In the genomic region with DNA sequence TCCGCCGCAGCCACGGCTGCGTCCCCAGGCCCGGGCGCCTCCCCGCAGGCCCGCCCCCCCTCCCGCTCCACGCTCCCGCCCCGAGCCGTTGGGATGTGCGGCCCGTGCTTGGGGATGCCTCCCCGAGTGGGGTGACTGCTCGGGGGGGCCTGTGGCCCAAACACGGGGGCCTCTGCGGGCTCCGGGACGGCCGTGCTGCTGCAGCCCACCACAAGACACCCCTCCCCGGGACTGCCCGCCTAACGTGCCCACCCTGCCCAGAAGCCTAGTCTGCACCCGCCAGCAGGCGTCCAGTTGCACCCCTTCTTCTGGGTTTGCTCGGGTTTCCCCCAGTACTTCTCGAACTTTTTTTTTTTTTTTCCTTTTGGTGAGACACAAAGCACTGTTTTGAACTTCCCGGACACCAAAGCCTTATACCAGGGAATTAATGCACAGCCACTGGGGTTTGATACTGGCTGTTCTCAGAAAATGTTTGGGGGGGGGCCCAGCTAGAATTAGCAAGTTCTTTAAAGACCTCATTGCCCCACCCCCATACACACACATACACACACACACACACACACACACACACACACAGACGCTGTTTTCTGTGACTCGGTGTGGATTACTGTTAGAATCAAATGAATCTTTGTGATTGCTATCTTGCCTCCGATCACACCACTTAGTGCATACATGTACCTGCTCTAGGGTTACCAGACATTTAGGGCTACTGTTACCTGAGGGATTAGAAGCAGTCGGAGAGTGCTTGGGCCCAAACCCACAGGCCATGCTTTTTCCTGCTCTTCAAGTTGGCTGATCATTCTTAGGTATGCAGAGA, we compare ENCODE assay signal across 8 mouse cellular contexts. TPM values are rescaled to one million over a fixed set of nuclear protein-coding genes. Genes with fewer than 3 reads are reported as not detected.
A peak's percentile ranks its signal among the peaks of the same experiment; 100 is the strongest.
DNase-seq lines count a peak whose midpoint lies in the region; ATAC-seq lines count a peak whose summit lies in the region.

No protein-coding gene starts in this region.

- peaks cover 13% of the 10 kb centered on the region for H3K36me3 ChIP-seq in lung, embryonic 15.5 days
- H3K36me3 ChIP-seq in limb, embryonic 12.5 days: peaks cover 16% of the 10 kb centered on the region
- peaks cover 3% of the 10 kb centered on the region; the same call in 1 of the 2 replicates for H3K36me3 ChIP-seq in neural tube, embryonic 15.5 days

- no peaks in the 10 kb centered on the region for H3K27me3 ChIP-seq in lung, embryonic 15.5 days
- no peaks in the 10 kb centered on the region for H3K27me3 ChIP-seq in limb, embryonic 12.5 days
- H3K27me3 ChIP-seq in neural tube, embryonic 15.5 days (replicated peaks): no peaks in the 10 kb centered on the region

- peak overlapping the region; percentile 89 for H3K9ac ChIP-seq in lung, embryonic 15.5 days
- peak overlapping the region; percentile 100 for H3K9ac ChIP-seq in limb, embryonic 12.5 days (replicated peaks)
- H3K9ac ChIP-seq in neural tube, embryonic 15.5 days (replicated peaks): peak overlapping the region; percentile 43

- H3K27ac ChIP-seq in lung, embryonic 15.5 days: peak overlapping the region; percentile 97
- peak overlapping the region; percentile 100 for H3K27ac ChIP-seq in limb, embryonic 12.5 days
- peak overlapping the region; percentile 98; the same call in 1 of the 2 replicates for H3K27ac ChIP-seq in neural tube, embryonic 15.5 days (replicated peaks)

- ATAC-seq in lung, embryonic 15.5 days (ENCODE audit: borderline replicate concordance, extremely low read depth, low FRiP score, low TSS enrichment): peak; percentile 60; the same call in 1 of the 2 replicates
- ATAC-seq in erythroblast, adult 5-6 weeks (replicated peaks; ENCODE audit: low FRiP score, poor library complexity, severe bottlenecking): peak; percentile 11; the same call in 1 of the 2 replicates
- peak; percentile 54 for ATAC-seq in limb, embryonic 12.5 days (ENCODE audit: insufficient number of reproducible peaks, insufficient read depth, low FRiP score, low TSS enrichment, low read depth)
- peak; percentile 15 for ATAC-seq in neural tube, embryonic 15.5 days (ENCODE audit: low FRiP score)

- peak overlapping the region; percentile 94 for H3K4me2 ChIP-seq in lung, embryonic 15.5 days
- peak overlapping the region; percentile 92 for H3K4me2 ChIP-seq in limb, embryonic 12.5 days
- peak overlapping the region; percentile 99 for H3K4me2 ChIP-seq in neural tube, embryonic 15.5 days

- 3% methylated on average over 26 of the region's 34 CpGs for WGBS in lung, embryonic 15.5 days
- 2% methylated on average over 27 of the region's 34 CpGs for WGBS in limb, embryonic 12.5 days
- WGBS in neural tube, embryonic 15.5 days: 3% methylated on average over 32 of the region's 34 CpGs

- DNase-seq in adrenal gland, postnatal 10 days: peak; percentile 36
- no peak for DNase-seq in adrenal gland, adult 18-20 months (ENCODE audit: low spot score in 2 of 2)
- DNase-seq in lung, postnatal 25 days (ENCODE audit: low spot score): no peak
- no peak for DNase-seq in ovary, postnatal 36 days (ENCODE audit: low spot score)

- H3K4me1 ChIP-seq in lung, embryonic 15.5 days: peaks cover 22% of the 10 kb centered on the region
- H3K4me1 ChIP-seq in limb, embryonic 12.5 days (replicated peaks): peaks cover 15% of the 10 kb centered on the region
- H3K4me1 ChIP-seq in neural tube, embryonic 15.5 days: peaks cover 19% of the 10 kb centered on the region

- peak overlapping the region; percentile 77 for H3K4me3 ChIP-seq in lung, embryonic 15.5 days
- H3K4me3 ChIP-seq in limb, embryonic 12.5 days (replicated peaks): peak overlapping the region; percentile 88
- peak overlapping the region; percentile 68 for H3K4me3 ChIP-seq in neural tube, embryonic 15.5 days (replicated peaks)

- H3K9me3 ChIP-seq in lung, embryonic 15.5 days: no peaks in the 10 kb centered on the region
- H3K9me3 ChIP-seq in limb, embryonic 12.5 days: no peaks in the 10 kb centered on the region
- no peaks in the 10 kb centered on the region for H3K9me3 ChIP-seq in neural tube, embryonic 15.5 days (replicated peaks)

RNA-seq across cellular contexts. Expression of gene Gm42791, which starts 58.6 kb away (rescaled TPM):
- total RNA-seq in adrenal gland, postnatal 10 days (2021): 1 to 10 TPM; 3.6 to 4.7 TPM
- 1 to 10 TPM; 3.4 to 8.0 TPM for total RNA-seq in adrenal gland, adult 18-20 months (2021)
- 3.3 and 4.0 TPM in 2 replicates for polyA plus RNA-seq in lung, embryonic 15.5 days (2015; fragmentation: Nextera tagmentation; extraction: Ambion mirVana)
- 1.9 TPM in 1 of 2 replicates, not detected in the other for total RNA-seq in erythroblast, adult 5-6 weeks (2015; ENCODE audit: low replicate concordance)
- 14.2 TPM in 1 of 2 replicates, not detected in the other for total RNA-seq in erythroblast, adult 5-6 weeks (2017; ENCODE audit: low replicate concordance)
- polyA plus RNA-seq in limb, embryonic 12.5 days (2016; fragmentation: Nextera tagmentation; extraction: Ambion mirVana): 0.99 and 2.6 TPM in 2 replicates
- polyA plus RNA-seq in neural tube, embryonic 15.5 days (2015; fragmentation: Nextera tagmentation; extraction: Ambion mirVana): 3.4 and 5.4 TPM in 2 replicates

Comparison
In these comparisons a context has a peak if more than half of its experiments do, and no peak if none do; other contexts are left out.
1. H3K9ac ChIP-seq: peak in every context shown above with its lines; median percentile 100 in limb, embryonic 12.5 days; 89 in lung, embryonic 15.5 days; 43 in neural tube, embryonic 15.5 days.